Mouse (Mus musculus) heart, embryonic 14.5 days (tissue): Measurements from ENCODE around the gene Ccdc12. TPM values are rescaled to one million over a fixed set of nuclear protein-coding genes. Genes with fewer than 3 reads are reported as not detected.
A peak's percentile ranks its signal among the peaks of the same experiment; 100 is the strongest.

Experiments
- ATAC-seq: fragments of 200-750 bp; cut with Nextera tagmentation; 2 replicates; pipeline ENCODE4 v1.8.0; 2017; ENCODE audit warnings: low read depth, moderate TSS enrichment; ENCODE audit not compliant: insufficient number of reproducible peaks, insufficient read depth, low FRiP score
- H3K27ac ChIP-seq, 2 experiments: fragments of 200-500 bp in 1 of 2; fragments of 300-500 bp in 1 of 2; sonication (generic) in 1 of 2; replicated peaks in 1 of 2; 2 replicates each; pipeline ENCODE4 v1.5.1; 2012 to 2014; ENCODE audit warnings: low read depth in 2 of 2, low read length in 2 of 2, control low read depth in 1 of 2, mild to moderate bottlenecking in 1 of 2, mixed read lengths in 1 of 2; ENCODE audit not compliant: control insufficient read depth in 1 of 2, insufficient read depth in 1 of 2
- H3K27me3 ChIP-seq: fragments of 300-500 bp; sonication (generic); 2 replicates; pipeline ENCODE4 v1.6.1; 2014; ENCODE audit warnings: mild to moderate bottlenecking, low read length, control low read depth; ENCODE audit not compliant: control insufficient read depth, insufficient read depth
- H3K36me3 ChIP-seq: fragments of 300-500 bp; sonication (generic); 2 replicates; pipeline ENCODE4 v1.6.1; 2014; ENCODE audit warnings: mild to moderate bottlenecking, control low read depth, low read length, mixed read lengths; ENCODE audit not compliant: control insufficient read depth, insufficient read depth
- H3K4me1 ChIP-seq, 2 experiments: fragments of 200-500 bp in 1 of 2; fragments of 300-500 bp in 1 of 2; sonication (generic) in 1 of 2; 2 replicates each; pipeline ENCODE4 v1.6.1; 2012 to 2014; ENCODE audit warnings: low read length in 2 of 2, control low read depth in 1 of 2, mixed read lengths in 1 of 2; ENCODE audit not compliant: control insufficient read depth in 2 of 2, insufficient read depth in 2 of 2
- H3K4me2 ChIP-seq: fragments of 300-500 bp; sonication (generic); 2 replicates; pipeline ENCODE4 v1.6.1; 2014; ENCODE audit warnings: mild to moderate bottlenecking, low read length
- H3K4me3 ChIP-seq, 2 experiments: fragments of 200-500 bp in 1 of 2; fragments of 300-500 bp in 1 of 2; sonication (generic) in 1 of 2; 2 replicates each; pipeline ENCODE4 v1.5.1; 2012 to 2014; ENCODE audit warnings: low read length in 2 of 2, mild to moderate bottlenecking in 2 of 2, control low read depth in 1 of 2, low read depth in 1 of 2, moderate library complexity in 1 of 2; ENCODE audit not compliant: control insufficient read depth in 1 of 2, insufficient read depth in 1 of 2
- H3K9ac ChIP-seq: fragments of 300-500 bp; sonication (generic); 2 replicates; pipeline ENCODE4 v1.6.1; 2014; ENCODE audit warnings: mild to moderate bottlenecking, low read length
- H3K9me3 ChIP-seq: fragments of 300-500 bp; sonication (generic); 2 replicates; pipeline ENCODE4 v1.6.1; 2016; ENCODE audit warnings: low read length, control low read depth; ENCODE audit not compliant: control insufficient read depth
- WGBS: fragments of 180-500 bp; shearing (Covaris S2); extraction: QIAGEN DNeasy Blood & Tissue Kit; methylation state at CpG from one replicate; pipeline ENCODE4 v1.1.7; 2014; 5-methylcytosine and 5-hydroxymethylcytosine counted together
- polyA plus RNA-seq: library from polyadenylated mRNA; unstranded; fragments of >200 nt; fragmentation: Nextera tagmentation; extraction: Ambion mirVana; gene quantifications from 2 replicates; pipeline ENCODE4 v1.2.1, GENCODE M21; 2014

Gene Ccdc12
- polyA plus RNA-seq, 1 experiment from 2014 or later = 147 TPM

DNA sequence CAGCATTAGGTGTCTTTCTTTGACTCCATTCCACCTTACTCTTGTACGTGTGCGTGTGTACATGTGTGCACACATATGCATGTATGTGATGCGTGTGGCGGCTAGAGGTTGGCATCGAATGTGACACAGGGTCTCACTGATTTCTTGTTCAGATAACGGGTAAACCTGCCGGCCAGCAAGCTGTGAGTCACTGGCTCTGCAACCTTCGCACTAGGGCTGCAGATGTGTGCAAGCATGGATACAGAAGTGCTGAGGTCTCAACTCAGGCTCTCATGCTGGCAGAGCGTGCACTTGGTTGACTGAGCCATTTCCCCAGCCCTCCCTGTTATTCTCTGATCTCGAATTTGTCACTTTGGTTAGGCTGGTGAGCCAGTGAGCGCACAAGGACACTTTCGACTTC is 3.2 kb downstream of the Ccdc12 start:
- no peak for ATAC-seq
- H3K9me3 ChIP-seq = no peaks in the 10 kb centered on the region
- peaks cover 10 to 28% of the 10 kb centered on the region in 2 experiments for H3K4me1 ChIP-seq
- no peak overlapping the region for H3K4me2 ChIP-seq
- peaks cover 10% of the 10 kb centered on the region for H3K36me3 ChIP-seq
- H3K27ac ChIP-seq = no peak overlapping the region
- no peak overlapping the region for H3K9ac ChIP-seq
- no peaks in the 10 kb centered on the region for H3K27me3 ChIP-seq
- no peak overlapping the region for H3K4me3 ChIP-seq
- 90% methylated on average over 12 of the region's 12 CpGs for WGBS

- Histone ChIP-seq H3K4me1 (peaks cover 7 to 29% of the 10 kb centered on the region in 2 experiments; a peak in 3 of 4 replicates), H3K4me2 (no peak overlapping the region), H3K4me3 (no peak overlapping the region), H3K27me3 (no peaks in the 10 kb centered on the region), H3K27ac (no peak overlapping the region), H3K36me3 (peaks cover 10% of the 10 kb centered on the region), H3K9ac (no peak overlapping the region), H3K9me3 (no peaks in the 10 kb centered on the region)
- ATAC-seq = no peak
- WGBS = 92% methylated on average over 2 of the region's 2 CpGs
Measured at GRCm38 (mm10) chr9:110660208-110660607, 3.9 kb downstream of the Ccdc12 start.

DNA sequence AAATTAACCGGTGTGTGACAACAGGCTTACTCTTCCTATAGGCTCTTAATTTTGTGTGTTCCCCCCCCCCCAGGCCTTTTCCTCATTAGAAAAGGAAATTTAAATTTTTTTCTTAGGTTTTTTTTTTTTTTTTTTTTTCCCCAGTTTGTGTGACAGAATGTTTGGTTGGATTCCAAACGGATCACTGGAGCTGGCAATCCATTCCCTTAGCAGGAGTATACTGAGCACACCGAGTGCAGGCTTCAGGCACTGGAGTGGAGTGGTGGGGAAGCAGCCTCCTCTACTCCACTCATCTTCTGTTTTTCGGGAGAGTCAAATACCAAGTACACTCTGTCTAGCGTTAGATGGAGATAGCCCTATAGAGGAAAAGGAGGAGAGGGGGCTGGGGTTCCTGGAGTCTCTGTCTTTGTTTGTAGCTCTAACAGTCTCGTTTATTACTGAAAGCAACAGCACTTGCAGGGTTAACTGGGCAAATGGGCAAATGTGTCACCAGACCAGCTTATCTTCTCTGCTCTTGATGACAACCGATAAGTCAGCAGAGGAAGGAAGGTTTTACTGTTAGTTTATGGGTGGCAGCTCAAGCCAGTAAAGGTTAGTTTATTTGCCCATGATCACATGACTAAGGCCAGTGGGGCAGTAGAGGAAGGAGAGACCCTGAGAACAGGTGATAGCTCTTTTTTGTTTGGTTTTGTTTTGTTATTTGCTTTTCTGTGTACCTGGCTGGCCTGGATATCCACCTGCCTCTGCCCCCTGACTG is 4.7 kb downstream of the Ccdc12 start:
- H3K27ac ChIP-seq = no peak overlapping the region
- H3K4me2 ChIP-seq = no peak overlapping the region
- H3K36me3 ChIP-seq = peaks cover 10% of the 10 kb centered on the region
- no peak for ATAC-seq
- H3K9ac ChIP-seq = no peak overlapping the region
- peaks cover 6 to 32% of the 10 kb centered on the region in 2 experiments for H3K4me1 ChIP-seq
- H3K4me3 ChIP-seq = no peak overlapping the region
- WGBS = 60% methylated on average over 7 of the region's 7 CpGs
- no peaks in the 10 kb centered on the region for H3K9me3 ChIP-seq
- H3K27me3 ChIP-seq = no peaks in the 10 kb centered on the region

DNA sequence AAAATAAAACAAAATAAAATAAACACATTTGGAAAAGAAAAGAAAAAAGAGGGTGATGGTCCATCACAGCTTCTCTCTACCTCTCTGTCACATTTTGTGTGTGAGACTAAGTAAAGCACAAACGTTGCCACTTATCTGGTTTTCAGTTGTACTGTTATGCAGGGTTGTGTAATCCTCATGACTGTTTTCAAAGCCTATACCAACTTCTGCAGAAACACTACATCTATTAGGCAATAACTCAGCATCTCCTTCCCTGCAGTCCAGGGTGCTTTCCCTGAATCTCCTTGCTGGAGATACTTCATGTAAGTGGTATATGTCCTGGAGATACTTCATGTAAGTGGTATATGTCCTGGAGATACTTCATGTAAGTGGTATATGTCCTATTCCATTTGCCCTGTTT is 6.5 kb downstream of the Ccdc12 start:
- no peaks in the 10 kb centered on the region for H3K27me3 ChIP-seq
- no peak overlapping the region for H3K4me2 ChIP-seq
- WGBS = 51% methylated on average over 1 of the region's 1 CpGs
- no peaks in the 10 kb centered on the region for H3K9me3 ChIP-seq
- no peak overlapping the region for H3K27ac ChIP-seq
- H3K9ac ChIP-seq = no peak overlapping the region
- peaks cover 17 to 42% of the 10 kb centered on the region in 2 experiments for H3K4me1 ChIP-seq
- peaks cover 10% of the 10 kb centered on the region for H3K36me3 ChIP-seq
- ATAC-seq = no peak
- H3K4me3 ChIP-seq = no peak overlapping the region

DNA sequence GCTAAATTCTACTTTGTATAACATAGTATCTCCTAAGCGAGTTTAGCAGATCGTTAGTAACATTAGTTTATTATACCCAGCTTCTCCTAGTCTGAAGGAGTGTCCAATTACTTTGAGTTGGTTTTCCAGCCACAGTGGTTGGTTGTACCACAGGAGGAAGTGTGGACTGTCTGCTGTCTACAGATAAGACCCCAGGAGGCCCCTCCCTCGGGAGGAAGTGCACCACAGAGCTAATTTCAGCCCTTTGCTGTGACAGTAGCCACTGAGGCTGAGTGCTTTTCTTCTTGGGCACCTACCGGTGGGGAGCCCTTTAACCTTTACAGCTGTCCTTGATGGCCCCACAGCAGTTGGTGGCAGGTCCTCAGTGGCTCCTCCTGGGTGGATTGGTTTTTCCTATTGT is 9.6 kb downstream of the Ccdc12 start:
- no peaks in the 10 kb centered on the region for H3K9me3 ChIP-seq
- peak; percentile 60; the same call in 1 of the 2 replicates for ATAC-seq
- H3K4me3 ChIP-seq = no peak overlapping the region
- 0 out of 2 replicates have a peak overlapping the region, but pooled peaks have one; percentile 31 for H3K9ac ChIP-seq
- H3K27me3 ChIP-seq = no peaks in the 10 kb centered on the region
- 0 out of 2 replicates have a peak, but pooled peaks cover 3% of the 10 kb centered on the region for H3K36me3 ChIP-seq
- WGBS = 16% methylated on average over 4 of the region's 4 CpGs
- H3K4me2 ChIP-seq = peak overlapping the region; percentile 36
- peaks cover 42 to 69% of the 10 kb centered on the region in 2 experiments for H3K4me1 ChIP-seq
- peak overlapping the region; percentile 35 to 84; a peak in 2 of 4 replicates for H3K27ac ChIP-seq

GRCm38 (mm10) chr9:110666374-110666773 is 10.1 kb downstream of the Ccdc12 start:
- peak overlapping the region; percentile 36 for H3K4me2 ChIP-seq
- no peak overlapping the region for H3K4me3 ChIP-seq
- H3K4me1 ChIP-seq = peaks cover 46 to 73% of the 10 kb centered on the region in 2 experiments
- 0 out of 2 replicates have a peak, but pooled peaks cover 3% of the 10 kb centered on the region for H3K36me3 ChIP-seq
- H3K9me3 ChIP-seq = no peaks in the 10 kb centered on the region
- H3K9ac ChIP-seq = peak overlapping the region; percentile 31; the same call in 1 of the 2 replicates
- H3K27me3 ChIP-seq = no peaks in the 10 kb centered on the region
- 23% methylated on average over 8 of the region's 8 CpGs for WGBS
- peak overlapping the region; percentile 51 to 84 for H3K27ac ChIP-seq
- peak; percentile 31; the same call in 1 of the 2 replicates for ATAC-seq

DNA sequence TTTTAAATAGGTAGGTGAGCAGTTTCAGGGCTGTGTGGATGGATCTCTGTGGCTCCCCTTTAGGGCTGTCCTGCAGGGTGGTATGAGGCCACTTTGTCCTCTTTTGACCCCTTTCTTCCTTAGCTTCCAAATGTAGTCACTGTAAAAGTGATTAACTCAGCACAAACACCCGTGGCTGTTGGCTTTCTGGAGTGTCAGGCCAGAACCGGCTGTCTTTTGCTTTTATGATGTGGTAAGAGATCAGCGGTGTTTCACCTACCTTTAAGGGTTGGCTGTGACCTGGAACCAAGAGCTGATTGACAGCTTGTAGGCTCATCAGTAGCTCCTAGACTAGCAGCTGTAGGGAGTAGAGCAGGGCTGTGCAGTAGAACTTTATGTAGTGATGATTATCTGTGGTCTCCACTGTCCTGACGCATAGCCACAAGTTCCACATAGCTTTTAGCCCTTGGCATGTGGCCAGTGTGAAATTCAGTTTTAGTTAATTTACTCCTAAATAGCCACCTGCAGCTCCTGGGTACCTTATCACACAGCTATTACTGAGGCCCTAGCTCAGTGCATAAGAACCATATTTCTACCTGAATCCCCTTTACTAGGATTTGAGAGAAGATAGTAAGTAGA is 11.0 kb downstream of the Ccdc12 start:
- Histone ChIP-seq H3K36me3 (0 out of 2 replicates have a peak, but pooled peaks cover 3% of the 10 kb centered on the region), H3K4me2 (no peak overlapping the region), H3K4me3 (no peak overlapping the region), H3K9me3 (no peaks in the 10 kb centered on the region), H3K9ac (0 out of 2 replicates have a peak overlapping the region, but pooled peaks have one; percentile 40), H3K4me1 (peaks cover 50 to 79% of the 10 kb centered on the region in 2 experiments), H3K27ac (peak overlapping the region; percentile 28 to 84; a peak in 1 of 4 replicates), H3K27me3 (no peaks in the 10 kb centered on the region)
- WGBS = 52% methylated on average over 4 of the region's 4 CpGs
- no peak for ATAC-seq
